Mouse (Mus musculus): ENCODE measurements around the gene Mtmr4. TPM values are rescaled to one million over a fixed set of nuclear protein-coding genes. Genes with fewer than 3 reads are reported as not detected.

Mtmr4 gene
- polyA plus RNA-seq, 1 experiment from 2014 or later: 9.4 TPM

DNA sequence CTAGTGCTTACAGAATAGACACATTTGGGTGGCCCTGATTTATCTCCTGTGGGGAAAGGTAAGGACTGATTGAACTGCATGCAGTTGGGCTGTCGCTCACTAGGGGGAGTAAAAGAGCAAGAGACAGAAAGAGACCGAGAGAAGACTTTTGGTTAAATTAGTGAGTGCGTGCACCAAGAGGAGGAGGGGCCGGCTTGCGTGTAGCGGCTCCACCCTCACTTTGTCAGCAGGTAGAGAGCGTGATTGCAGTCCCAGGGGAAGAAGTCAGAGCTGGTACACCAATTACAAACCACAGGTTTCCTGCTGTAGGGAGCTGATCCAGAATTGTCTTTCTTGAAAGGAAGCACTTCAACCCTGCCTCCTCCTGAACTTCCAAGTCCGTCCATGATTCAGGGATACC lies 70.4 kb downstream of the Mtmr4 start, which contains the start of gene Rnf43:
Rnf43 (plus strand) TSS at position 316 of the 400 bp plus-strand sequence.
- Histone ChIP-seq H3K4me3 (ENCODE audit: low read depth, low read length) (peak within 1 kb of the TSS; percentile 50), H3K27ac (replicated peaks) (peak within 1 kb of the TSS; percentile 82), H3K4me2 (replicated peaks; ENCODE audit: low read depth) (peak within 1 kb of the TSS; percentile 54), H3K36me3 (ENCODE audit: control insufficient read depth, insufficient read depth, low read length) (no peaks in the 10 kb centered on the region), H3K27me3 (ENCODE audit: control insufficient read depth, insufficient read depth, low read length) (no peaks in the 10 kb centered on the region), H3K4me1 (replicated peaks; ENCODE audit: control insufficient read depth, insufficient read depth) (no peaks in the 10 kb centered on the region), H3K9ac (ENCODE audit: low read length) (peak within 1 kb of the TSS; percentile 56), H3K9me3 (ENCODE audit: control insufficient read depth, low read length) (no peaks in the 10 kb centered on the region)
- DNase-seq (ENCODE audit: low spot score) (peak; percentile 93), ATAC-seq (ENCODE audit: low FRiP score, low TSS enrichment) (peak; percentile 97)
- TF ChIP-seq EP300 (optimal IDR thresholded peaks at IDR 0.05) (no peak), CTCF (IDR thresholded peaks at IDR 0.05; ENCODE audit: low read depth) (peak; percentile 93)
- WGBS: under 1% methylated on average over 8 of the region's 8 CpGs

DNA sequence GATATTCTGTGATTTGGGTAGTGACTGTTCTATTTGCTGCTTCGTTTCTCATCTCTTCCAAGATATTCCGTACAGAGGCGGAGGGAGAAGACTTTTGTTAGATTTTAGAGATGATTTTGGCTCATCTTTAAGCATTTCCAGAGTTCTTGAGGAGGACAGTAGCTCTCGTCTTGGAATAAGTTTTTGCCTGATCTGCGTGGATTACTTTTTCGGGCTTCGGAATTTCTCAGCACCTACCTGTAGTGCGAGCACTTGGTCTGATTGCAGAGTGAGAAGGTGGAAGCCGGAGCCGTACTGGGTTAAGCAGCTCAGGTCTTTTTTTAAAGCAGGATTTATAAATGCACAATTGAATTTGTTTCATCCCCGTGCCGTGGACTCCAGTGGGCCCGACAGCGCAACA lies 70.9 kb downstream of the Mtmr4 start:
- Histone ChIP-seq H3K9me3 (ENCODE audit: control insufficient read depth, low read length) (no peaks in the 10 kb centered on the region), H3K4me2 (replicated peaks; ENCODE audit: low read depth) (peak overlapping the region; percentile 54), H3K27ac (replicated peaks) (peak overlapping the region; percentile 82), H3K27me3 (ENCODE audit: control insufficient read depth, insufficient read depth, low read length) (no peaks in the 10 kb centered on the region), H3K4me3 (ENCODE audit: low read depth, low read length) (peak overlapping the region; percentile 50), H3K9ac (ENCODE audit: low read length) (peak overlapping the region; percentile 56), H3K4me1 (replicated peaks; ENCODE audit: control insufficient read depth, insufficient read depth) (no peaks in the 10 kb centered on the region), H3K36me3 (ENCODE audit: control insufficient read depth, insufficient read depth, low read length) (no peaks in the 10 kb centered on the region)
- ATAC-seq (ENCODE audit: low FRiP score, low TSS enrichment) (no peak), DNase-seq (ENCODE audit: low spot score) (no peak)
- TF ChIP-seq CTCF (IDR thresholded peaks at IDR 0.05; ENCODE audit: low read depth) (no peak), EP300 (optimal IDR thresholded peaks at IDR 0.05) (no peak)
- 10% methylated on average over 14 of the region's 14 CpGs for WGBS

DNA sequence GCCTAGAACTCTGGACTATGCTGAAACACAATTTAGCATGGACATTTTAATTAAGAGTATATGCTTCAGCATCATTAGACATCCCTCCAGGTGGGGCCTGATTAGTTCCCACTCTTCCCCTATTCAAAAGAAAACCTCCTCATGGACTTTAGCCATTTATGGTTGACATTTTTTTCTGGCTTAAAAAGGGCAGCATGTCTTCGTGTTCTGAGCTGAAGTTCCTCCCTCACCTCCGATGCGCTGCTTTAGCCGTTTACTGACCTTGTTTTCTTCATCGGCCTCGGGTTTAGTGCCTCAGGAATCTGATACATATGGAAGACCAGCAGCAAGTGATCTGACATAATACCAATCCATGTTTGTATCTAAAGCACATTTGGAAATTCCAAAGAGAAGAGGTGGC lies 72.0 kb downstream of the Mtmr4 start:
- no peak for DNase-seq (ENCODE audit: low spot score)
- no peak for ATAC-seq (ENCODE audit: low FRiP score, low TSS enrichment)
- no peaks in the 10 kb centered on the region for H3K36me3 ChIP-seq (ENCODE audit: control insufficient read depth, insufficient read depth, low read length)
- H3K27ac ChIP-seq (replicated peaks): peak overlapping the region; percentile 45
- no peaks in the 10 kb centered on the region for H3K4me1 ChIP-seq (replicated peaks; ENCODE audit: control insufficient read depth, insufficient read depth)
- WGBS: 57% methylated on average over 6 of the region's 6 CpGs
- peak overlapping the region; percentile 50 for H3K4me3 ChIP-seq (ENCODE audit: low read depth, low read length)
- H3K4me2 ChIP-seq (replicated peaks; ENCODE audit: low read depth): peak overlapping the region; percentile 54
- H3K9ac ChIP-seq (ENCODE audit: low read length): peak overlapping the region; percentile 63
- H3K9me3 ChIP-seq (ENCODE audit: control insufficient read depth, low read length): no peaks in the 10 kb centered on the region
- TF ChIP-seq CTCF (IDR thresholded peaks at IDR 0.05; ENCODE audit: low read depth) (no peak), EP300 (optimal IDR thresholded peaks at IDR 0.05) (no peak)
- H3K27me3 ChIP-seq (ENCODE audit: control insufficient read depth, insufficient read depth, low read length): no peaks in the 10 kb centered on the region

DNA sequence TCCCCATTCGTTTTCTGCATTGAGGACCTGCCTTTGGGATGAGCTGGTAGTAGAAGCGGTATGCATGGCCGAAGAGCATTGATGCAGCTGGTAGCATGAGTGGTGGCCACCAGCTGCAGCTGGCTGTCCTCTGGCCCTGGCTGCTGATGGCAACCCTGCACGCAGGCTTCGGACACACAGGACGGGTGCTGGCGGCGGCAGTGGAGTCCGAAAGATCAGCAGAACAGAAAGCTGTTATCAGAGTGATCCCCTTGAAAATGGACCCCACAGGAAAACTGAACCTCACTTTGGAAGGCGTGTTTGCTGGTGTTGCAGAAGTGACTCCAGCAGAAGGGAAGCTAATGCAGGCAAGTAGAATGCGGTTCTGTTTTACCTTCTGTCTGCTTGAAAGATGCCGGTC lies 72.6 kb downstream of the Mtmr4 start:
- Histone ChIP-seq H3K4me2 (replicated peaks; ENCODE audit: low read depth) (peak overlapping the region; percentile 54), H3K27me3 (ENCODE audit: control insufficient read depth, insufficient read depth, low read length) (no peaks in the 10 kb centered on the region), H3K4me3 (ENCODE audit: low read depth, low read length) (peak overlapping the region; percentile 50), H3K4me1 (replicated peaks; ENCODE audit: control insufficient read depth, insufficient read depth) (no peaks in the 10 kb centered on the region), H3K27ac (replicated peaks) (peak overlapping the region; percentile 45; the same call in 1 of the 2 replicates), H3K9me3 (ENCODE audit: control insufficient read depth, low read length) (no peaks in the 10 kb centered on the region), H3K36me3 (ENCODE audit: control insufficient read depth, insufficient read depth, low read length) (no peaks in the 10 kb centered on the region), H3K9ac (ENCODE audit: low read length) (peak overlapping the region; percentile 63)
- WGBS: 54% methylated on average over 12 of the region's 12 CpGs
- TF ChIP-seq EP300 (optimal IDR thresholded peaks at IDR 0.05) (no peak), CTCF (IDR thresholded peaks at IDR 0.05; ENCODE audit: low read depth) (no peak)
- peak; percentile 43 for DNase-seq (ENCODE audit: low spot score)
- ATAC-seq (ENCODE audit: low FRiP score, low TSS enrichment): no peak

DNA sequence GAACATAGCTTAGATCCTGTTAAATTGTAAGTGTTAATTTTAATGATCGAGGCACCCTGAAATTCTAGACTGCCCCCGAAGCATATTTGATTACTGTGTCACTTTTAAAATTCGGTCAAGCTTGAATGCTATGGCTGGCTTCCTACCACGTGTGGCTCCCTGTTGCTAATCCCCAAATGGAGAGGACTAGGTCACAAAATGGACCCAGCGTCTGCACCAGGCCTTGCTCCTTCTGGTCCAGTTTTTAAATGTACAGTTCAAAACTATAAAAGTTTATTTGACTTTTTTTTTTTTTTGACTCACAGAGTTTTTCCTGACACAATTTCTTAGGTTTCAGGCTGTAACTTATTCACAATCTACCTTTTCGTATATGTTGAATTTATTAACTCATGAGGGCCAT lies 73.3 kb downstream of the Mtmr4 start:
- TF ChIP-seq CTCF (IDR thresholded peaks at IDR 0.05; ENCODE audit: low read depth) (no peak), EP300 (optimal IDR thresholded peaks at IDR 0.05) (no peak)
- DNase-seq (ENCODE audit: low spot score): peak; percentile 33
- Histone ChIP-seq H3K27me3 (ENCODE audit: control insufficient read depth, insufficient read depth, low read length) (no peaks in the 10 kb centered on the region), H3K4me2 (replicated peaks; ENCODE audit: low read depth) (peak overlapping the region; percentile 29; the same call in 1 of the 2 replicates), H3K4me3 (ENCODE audit: low read depth, low read length) (peak overlapping the region; percentile 27; the same call in 1 of the 2 replicates), H3K36me3 (ENCODE audit: control insufficient read depth, insufficient read depth, low read length) (no peaks in the 10 kb centered on the region), H3K4me1 (replicated peaks; ENCODE audit: control insufficient read depth, insufficient read depth) (no peaks in the 10 kb centered on the region), H3K27ac (replicated peaks) (no peak overlapping the region), H3K9ac (ENCODE audit: low read length) (no peak overlapping the region), H3K9me3 (ENCODE audit: control insufficient read depth, low read length) (no peaks in the 10 kb centered on the region)
- WGBS: 52% methylated on average over 6 of the region's 6 CpGs
- no peak for ATAC-seq (ENCODE audit: low FRiP score, low TSS enrichment)

DNA sequence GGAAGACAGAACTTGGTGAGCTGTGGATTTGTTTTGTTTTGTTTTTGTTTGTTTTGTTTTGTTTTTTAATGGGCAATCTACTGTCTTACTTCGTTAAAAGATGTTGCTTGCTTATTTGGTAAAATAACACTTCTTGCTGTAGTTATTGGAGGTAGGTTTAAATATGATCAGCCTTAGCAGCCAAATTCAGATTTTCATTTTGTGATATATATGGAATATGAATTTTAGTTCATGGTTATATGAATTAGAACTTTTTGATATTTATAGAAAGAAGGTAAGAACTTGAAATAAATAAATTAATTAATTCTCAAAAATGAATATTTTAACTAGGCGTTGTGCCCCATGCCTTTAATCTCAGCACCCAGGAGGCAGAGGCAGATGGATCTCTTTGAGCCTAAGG lies 73.7 kb downstream of the Mtmr4 start:
- H3K9ac ChIP-seq (ENCODE audit: low read length): 0 out of 2 replicates have a peak overlapping the region, but pooled peaks have one; percentile 54
- DNase-seq (ENCODE audit: low spot score) (no peak), ATAC-seq (ENCODE audit: low FRiP score, low TSS enrichment) (no peak)
- H3K4me2 ChIP-seq (replicated peaks; ENCODE audit: low read depth): peak overlapping the region; percentile 55
- H3K27me3 ChIP-seq (ENCODE audit: control insufficient read depth, insufficient read depth, low read length): no peaks in the 10 kb centered on the region
- H3K27ac ChIP-seq (replicated peaks): no peak overlapping the region
- WGBS: 62% methylated on average over 2 of the region's 2 CpGs
- peak overlapping the region; percentile 37 for H3K4me3 ChIP-seq (ENCODE audit: low read depth, low read length)
- no peaks in the 10 kb centered on the region for H3K36me3 ChIP-seq (ENCODE audit: control insufficient read depth, insufficient read depth, low read length)
- no peak for TF ChIP-seq CTCF (IDR thresholded peaks at IDR 0.05; ENCODE audit: low read depth)
- TF ChIP-seq EP300 (optimal IDR thresholded peaks at IDR 0.05): no peak
- H3K9me3 ChIP-seq (ENCODE audit: control insufficient read depth, low read length): no peaks in the 10 kb centered on the region
- H3K4me1 ChIP-seq (replicated peaks; ENCODE audit: control insufficient read depth, insufficient read depth): no peaks in the 10 kb centered on the region

Other genes starting within 250 kb of the Mtmr4 start
- 0.84 and 1.1 TPM in 2 replicates for gene Ppm1e, start 233.1 kb upstream of the Mtmr4 start, polyA plus RNA-seq (2015; fragmentation: Nextera tagmentation; extraction: Ambion mirVana)
- gene Rad51c, start 187.2 kb upstream of the Mtmr4 start, polyA plus RNA-seq (2015; fragmentation: Nextera tagmentation; extraction: Ambion mirVana): 1.7 and 1.8 TPM in 2 replicates
- gene Tex14, start 187.1 kb upstream of the Mtmr4 start, polyA plus RNA-seq (2015; fragmentation: Nextera tagmentation; extraction: Ambion mirVana): 0.98 and 1.6 TPM in 2 replicates
- gene Gm11492, start 25.5 kb upstream of the Mtmr4 start, polyA plus RNA-seq (2015; fragmentation: Nextera tagmentation; extraction: Ambion mirVana): not detected in 2 replicates
- gene Sept4, start 23.3 kb upstream of the Mtmr4 start, polyA plus RNA-seq (2015; fragmentation: Nextera tagmentation; extraction: Ambion mirVana): 25.5 and 26.3 TPM in 2 replicates
- 0.12 TPM in 1 of 2 replicates, not detected in the other for gene Hsf5, start 25.0 kb downstream of the Mtmr4 start, polyA plus RNA-seq (2015; fragmentation: Nextera tagmentation; extraction: Ambion mirVana)
- gene Rnf43, start 70.6 kb downstream of the Mtmr4 start, polyA plus RNA-seq (2015; fragmentation: Nextera tagmentation; extraction: Ambion mirVana): 6.6 and 7.4 TPM in 2 replicates
- gene Supt4a, start 145.4 kb downstream of the Mtmr4 start, polyA plus RNA-seq (2015; fragmentation: Nextera tagmentation; extraction: Ambion mirVana): 119 and 121 TPM in 2 replicates
- 0.56 and 0.70 TPM in 2 replicates for gene Tspoap1, start 168.4 kb downstream of the Mtmr4 start, polyA plus RNA-seq (2015; fragmentation: Nextera tagmentation; extraction: Ambion mirVana)
- 0.52 and 0.74 TPM in 2 replicates for gene Mpo, start 201.4 kb downstream of the Mtmr4 start, polyA plus RNA-seq (2015; fragmentation: Nextera tagmentation; extraction: Ambion mirVana)
- gene Lpo, start 236.1 kb downstream of the Mtmr4 start, polyA plus RNA-seq (2015; fragmentation: Nextera tagmentation; extraction: Ambion mirVana): 0.41 and 0.69 TPM in 2 replicates

Data from stomach, postnatal 0 days (tissue).